Mouse (Mus musculus): ENCODE data around the gene Gm20388.

- TF ChIP-seq CTCF (IDR thresholded peaks at IDR 0.05; ENCODE audit: low read depth): no peak
- TF ChIP-seq EP300 (IDR thresholded peaks at IDR 0.05; ENCODE audit: low read depth): no peak
Measured at GRCm38 (mm10) chr8:122529159-122529558, 2618.5 kb downstream of the Gm20388 start.
